Mouse (Mus musculus): ENCODE measurements at regions not wholly inside any gene's neighbourhood (a gene's known extent, or its start where the extent isn't known, plus 50 kb on each side); places are given as distances from the start of the nearest gene placed in this dataset.

- TF ChIP-seq CTCF (IDR thresholded peaks at IDR 0.05; ENCODE audit: low read depth, low read length) = no peak
- no peak for TF ChIP-seq POLR2A (IDR thresholded peaks at IDR 0.05; ENCODE audit: borderline replicate concordance, low read depth, low read length)
- H3K4me1 ChIP-seq (ENCODE audit: control insufficient read depth, insufficient read depth, low read length) = no peaks in the 10 kb centered on the region
- H3K4me3 ChIP-seq (ENCODE audit: insufficient read depth, low read length) = no peak overlapping the region
- no peak overlapping the region for H3K27ac ChIP-seq (ENCODE audit: insufficient read depth, low read depth, low read length)
Measured at GRCm38 (mm10) chr1:168600461-168601160, 168.5 kb upstream of the Pbx1 start.

GRCm38 (mm10) chr1:168598191-168598667 is 166.2 kb upstream of the Pbx1 start:
- TF ChIP-seq CTCF (IDR thresholded peaks at IDR 0.05; ENCODE audit: low read depth, low read length) (no peak), POLR2A (IDR thresholded peaks at IDR 0.05; ENCODE audit: borderline replicate concordance, low read depth, low read length) (no peak)
- Histone ChIP-seq H3K4me3 (ENCODE audit: insufficient read depth, low read length) (no peak overlapping the region), H3K27ac (ENCODE audit: insufficient read depth, low read depth, low read length) (no peak overlapping the region), H3K4me1 (ENCODE audit: control insufficient read depth, insufficient read depth, low read length) (no peaks in the 10 kb centered on the region)

- H3K4me1 ChIP-seq (ENCODE audit: control insufficient read depth, insufficient read depth, low read length) = no peaks in the 10 kb centered on the region
- H3K27ac ChIP-seq (ENCODE audit: insufficient read depth, low read depth, low read length) = no peak overlapping the region
- no peak for TF ChIP-seq POLR2A (IDR thresholded peaks at IDR 0.05; ENCODE audit: borderline replicate concordance, low read depth, low read length)
- TF ChIP-seq CTCF (IDR thresholded peaks at IDR 0.05; ENCODE audit: low read depth, low read length) = no peak
- H3K4me3 ChIP-seq (ENCODE audit: insufficient read depth, low read length) = no peak overlapping the region
Measured at GRCm38 (mm10) chr1:168597495-168597894, 165.4 kb upstream of the Pbx1 start.

DNA sequence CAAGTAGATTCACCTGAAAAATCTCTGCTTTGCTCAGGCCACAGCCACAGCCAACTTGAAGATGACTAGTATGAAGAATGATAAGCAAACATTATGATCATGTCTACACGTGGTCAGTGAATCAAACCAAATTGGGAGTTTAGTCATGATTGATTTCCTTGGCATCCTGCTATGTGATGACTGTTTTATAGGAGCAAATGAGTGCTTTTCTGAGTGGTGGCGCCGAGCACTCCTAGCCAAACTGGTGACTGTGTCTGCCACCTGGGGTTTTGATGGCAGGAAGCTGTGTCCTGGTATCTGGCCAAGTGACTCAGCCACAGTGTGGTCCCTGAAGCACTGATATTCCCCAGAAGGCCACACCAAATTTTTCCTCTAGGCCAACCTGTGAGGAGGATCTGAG is 152.1 kb upstream of the Pbx1 start:
- H3K4me3 ChIP-seq (ENCODE audit: insufficient read depth, low read length) = no peak overlapping the region
- H3K27ac ChIP-seq (ENCODE audit: insufficient read depth, low read depth, low read length) = no peak overlapping the region
- no peak for TF ChIP-seq CTCF (IDR thresholded peaks at IDR 0.05; ENCODE audit: low read depth, low read length)
- TF ChIP-seq POLR2A (IDR thresholded peaks at IDR 0.05; ENCODE audit: borderline replicate concordance, low read depth, low read length) = no peak
- H3K4me1 ChIP-seq (ENCODE audit: control insufficient read depth, insufficient read depth, low read length) = no peaks in the 10 kb centered on the region

GRCm38 (mm10) chr1:168582434-168582833 is 150.4 kb upstream of the Pbx1 start:
- TF ChIP-seq CTCF (IDR thresholded peaks at IDR 0.05; ENCODE audit: low read depth, low read length) = no peak
- no peak for TF ChIP-seq POLR2A (IDR thresholded peaks at IDR 0.05; ENCODE audit: borderline replicate concordance, low read depth, low read length)
- H3K4me3 ChIP-seq (ENCODE audit: insufficient read depth, low read length) = no peak overlapping the region
- H3K27ac ChIP-seq (ENCODE audit: insufficient read depth, low read depth, low read length) = no peak overlapping the region
- no peaks in the 10 kb centered on the region for H3K4me1 ChIP-seq (ENCODE audit: control insufficient read depth, insufficient read depth, low read length)

- H3K4me1 ChIP-seq (ENCODE audit: control insufficient read depth, insufficient read depth, low read length) = no peaks in the 10 kb centered on the region
- TF ChIP-seq POLR2A (IDR thresholded peaks at IDR 0.05; ENCODE audit: borderline replicate concordance, low read depth, low read length) (no peak), CTCF (IDR thresholded peaks at IDR 0.05; ENCODE audit: low read depth, low read length) (no peak)
- no peak overlapping the region for H3K4me3 ChIP-seq (ENCODE audit: insufficient read depth, low read length)
Measured at GRCm38 (mm10) chr1:168569930-168570515, 138.0 kb upstream of the Pbx1 start.

DNA sequence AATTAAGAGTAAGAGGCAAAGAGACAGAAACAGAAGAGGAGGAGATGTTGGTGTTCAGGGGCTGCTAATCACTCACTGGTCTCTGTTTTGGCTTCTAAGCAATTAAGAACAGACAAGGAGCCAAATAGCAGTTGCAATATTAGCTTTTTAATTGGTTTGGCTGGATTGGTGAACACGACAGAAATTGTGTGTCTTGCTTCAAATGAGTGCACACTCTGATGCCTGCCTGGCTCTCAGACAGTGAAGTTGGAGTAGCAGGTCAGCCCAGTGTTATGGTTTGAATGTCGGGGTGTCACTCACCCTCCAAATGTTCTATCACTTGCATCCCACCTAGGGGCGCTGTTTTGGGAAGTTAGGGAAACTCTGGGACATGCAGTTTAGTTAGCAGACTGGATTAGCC is 120.3 kb upstream of the Pbx1 start:
- TF ChIP-seq CTCF (IDR thresholded peaks at IDR 0.05; ENCODE audit: low read depth, low read length) (no peak), POLR2A (IDR thresholded peaks at IDR 0.05; ENCODE audit: borderline replicate concordance, low read depth, low read length) (no peak)
- Histone ChIP-seq H3K4me1 (ENCODE audit: control insufficient read depth, insufficient read depth, low read length) (no peaks in the 10 kb centered on the region), H3K4me3 (ENCODE audit: insufficient read depth, low read length) (no peak overlapping the region)

More at GRCm38 (mm10) chr1:168569930-168570515, 138.0 kb upstream of the Pbx1 start:
- H3K27ac ChIP-seq (ENCODE audit: insufficient read depth, low read depth, low read length) = no peak overlapping the region

DNA sequence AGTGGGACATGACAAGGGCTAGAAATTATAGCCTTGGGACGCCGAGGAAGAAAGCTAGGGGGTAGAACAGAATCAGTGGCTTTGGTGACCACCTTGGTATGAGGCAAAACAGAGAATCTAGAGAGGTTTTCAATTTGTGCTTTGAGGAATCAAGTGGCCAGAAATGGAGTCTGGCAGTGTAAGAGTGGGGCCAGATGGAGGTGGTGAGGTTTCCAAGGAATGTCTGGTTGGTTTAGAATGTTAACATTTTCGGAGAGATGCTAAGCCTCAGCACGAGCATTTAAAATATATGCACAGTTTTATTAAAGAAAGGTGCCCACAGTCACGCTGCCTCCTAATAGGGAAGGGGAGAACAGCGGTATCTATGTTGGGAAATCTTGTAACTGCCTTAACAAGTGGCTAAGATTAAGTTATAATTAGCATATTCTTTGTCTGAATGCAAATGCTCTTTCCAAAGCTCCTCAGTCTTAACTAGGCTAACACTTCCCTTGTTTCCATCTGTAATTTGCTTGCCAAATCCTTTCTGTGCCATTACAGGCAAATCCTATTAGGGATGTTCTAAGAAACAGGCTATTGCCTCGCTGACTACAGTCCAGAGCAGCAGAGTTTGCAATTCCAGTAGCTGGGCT is 117.9 kb upstream of the Pbx1 start:
- no peak overlapping the region for H3K27ac ChIP-seq (ENCODE audit: insufficient read depth, low read depth, low read length)
- H3K4me3 ChIP-seq (ENCODE audit: insufficient read depth, low read length) = no peak overlapping the region
- TF ChIP-seq CTCF (IDR thresholded peaks at IDR 0.05; ENCODE audit: low read depth, low read length) (no peak), POLR2A (IDR thresholded peaks at IDR 0.05; ENCODE audit: borderline replicate concordance, low read depth, low read length) (no peak)
- H3K4me1 ChIP-seq (ENCODE audit: control insufficient read depth, insufficient read depth, low read length) = no peaks in the 10 kb centered on the region

More for the DNA sequence above, 120.3 kb upstream of the Pbx1 start:
- no peak overlapping the region for H3K27ac ChIP-seq (ENCODE audit: insufficient read depth, low read depth, low read length)

DNA sequence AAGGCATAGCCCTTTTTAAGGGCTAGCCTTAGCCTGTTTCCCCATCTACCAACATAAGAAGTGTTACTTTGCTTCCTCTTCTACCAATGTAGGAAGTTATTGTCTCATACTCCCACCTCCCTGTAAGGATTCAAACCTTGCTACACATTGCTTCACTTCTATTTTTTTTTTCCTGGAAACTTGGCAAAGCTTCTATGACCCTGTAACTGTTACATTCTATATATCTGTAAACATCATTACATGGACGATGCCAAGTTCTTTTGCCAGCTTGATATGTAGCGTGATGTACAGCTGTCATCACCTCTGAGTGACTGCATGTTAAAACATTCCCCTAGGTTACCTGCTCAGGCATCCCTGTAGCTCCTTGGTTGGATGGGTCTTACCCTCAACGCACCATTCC is 114.1 kb upstream of the Pbx1 start:
- Histone ChIP-seq H3K4me3 (ENCODE audit: insufficient read depth, low read length) (no peak overlapping the region), H3K27ac (ENCODE audit: insufficient read depth, low read depth, low read length) (no peak overlapping the region), H3K4me1 (ENCODE audit: control insufficient read depth, insufficient read depth, low read length) (no peaks in the 10 kb centered on the region)
- TF ChIP-seq CTCF (IDR thresholded peaks at IDR 0.05; ENCODE audit: low read depth, low read length) (no peak), POLR2A (IDR thresholded peaks at IDR 0.05; ENCODE audit: borderline replicate concordance, low read depth, low read length) (no peak)
